Mouse (Mus musculus) macrophage (primary cell): ENCODE results near the gene Tbx10. TPM values are rescaled to one million over a fixed set of nuclear protein-coding genes. Genes with fewer than 3 reads are reported as not detected.

Experiments
- polyA plus RNA-seq: library from polyadenylated mRNA; stranded (reverse); fragments of 250-400 nt; gene quantifications from 3 replicates; pipeline ENCODE4 v1.2.4, GENCODE M21; 2018; ENCODE audit warnings: inconsistent platforms

Tbx10 gene
- polyA plus RNA-seq, 1 experiment from 2014 or later, result not detected

Other genes with a start within 250 kb of the Tbx10 start
- 16.2 to 28.8 TPM (median 20.6 TPM) in 3 replicates for gene Kmt5b, start 225.3 kb upstream of the Tbx10 start, polyA plus RNA-seq
- gene Chka, start 141.0 kb upstream of the Tbx10 start, polyA plus RNA-seq, result 11.1 to 17.8 TPM (median 15.8 TPM) in 3 replicates
- gene Tcirg1, start 85.6 kb upstream of the Tbx10 start, polyA plus RNA-seq, result 359 to 665 TPM (median 410 TPM) in 3 replicates
- 65.9 to 103 TPM (median 95.7 TPM) in 3 replicates for gene Ndufs8, start 80.0 kb upstream of the Tbx10 start, polyA plus RNA-seq
- 57.7 to 77.8 TPM (median 67.9 TPM) in 3 replicates for gene Aldh3b1, start 62.9 kb upstream of the Tbx10 start, polyA plus RNA-seq
- 421 to 814 TPM (median 651 TPM) in 3 replicates for gene Unc93b1, start 57.6 kb upstream of the Tbx10 start, polyA plus RNA-seq
- not detected in 3 replicates for gene Aldh3b3, start 34.1 kb upstream of the Tbx10 start, polyA plus RNA-seq
- not detected in 3 replicates for gene Aldh3b2, start 20.4 kb upstream of the Tbx10 start, polyA plus RNA-seq
- gene Acy3, start 6.2 kb upstream of the Tbx10 start, polyA plus RNA-seq, result 0.47 to 0.60 TPM (median 0.47 TPM) in 3 replicates
- 6.9 to 10.7 TPM (median 7.0 TPM) in 3 replicates for gene Nudt8, start 7.8 kb downstream of the Tbx10 start, polyA plus RNA-seq
- 0.07 to 0.19 TPM (median 0.13 TPM) in 3 replicates for gene Gm49405, start 7.9 kb downstream of the Tbx10 start, polyA plus RNA-seq
- 0.20 to 0.33 TPM in 2 of 3 replicates, not detected in the other for gene Doc2g, start 10.6 kb downstream of the Tbx10 start, polyA plus RNA-seq
- gene Ndufv1, start 20.1 kb downstream of the Tbx10 start, polyA plus RNA-seq, result 35.8 to 43.3 TPM (median 39.0 TPM) in 3 replicates
- 6.2 to 20.1 TPM (median 8.6 TPM) in 3 replicates for gene Gstp1, start 45.2 kb downstream of the Tbx10 start, polyA plus RNA-seq
- gene Gstp2, start 53.3 kb downstream of the Tbx10 start, polyA plus RNA-seq, result not detected in 3 replicates
- gene Gstp3, start 66.8 kb downstream of the Tbx10 start, polyA plus RNA-seq, result not detected in 3 replicates
- gene Cabp2, start 88.8 kb downstream of the Tbx10 start, polyA plus RNA-seq, result not detected in 3 replicates
- gene Cdk2ap2, start 104.4 kb downstream of the Tbx10 start, polyA plus RNA-seq, result 16.7 to 37.3 TPM (median 23.1 TPM) in 3 replicates
- 12.8 to 30.4 TPM (median 14.2 TPM) in 3 replicates for gene Pitpnm1, start 107.2 kb downstream of the Tbx10 start, polyA plus RNA-seq
- gene Aip, start 133.1 kb downstream of the Tbx10 start, polyA plus RNA-seq, result 80.9 to 169 TPM (median 84.6 TPM) in 3 replicates
- gene Gpr152, start 147.0 kb downstream of the Tbx10 start, polyA plus RNA-seq, result not detected in 3 replicates
- gene Cabp4, start 151.3 kb downstream of the Tbx10 start, polyA plus RNA-seq, result not detected in 3 replicates
- gene Coro1b, start 155.9 kb downstream of the Tbx10 start, polyA plus RNA-seq, result 252 to 368 TPM (median 357 TPM) in 3 replicates
- gene Ptprcap, start 160.9 kb downstream of the Tbx10 start, polyA plus RNA-seq, result 0.28 to 0.53 TPM (median 0.41 TPM) in 3 replicates
- 13.6 to 29.6 TPM (median 18.4 TPM) in 3 replicates for gene Rps6kb2, start 170.6 kb downstream of the Tbx10 start, polyA plus RNA-seq
- gene Carns1, start 182.7 kb downstream of the Tbx10 start, polyA plus RNA-seq, result 0.62 to 1.00 TPM (median 0.77 TPM) in 3 replicates
- gene Tbc1d10c, start 198.5 kb downstream of the Tbx10 start, polyA plus RNA-seq, result 0.25 to 0.60 TPM (median 0.41 TPM) in 3 replicates
- gene Ppp1ca, start 199.3 kb downstream of the Tbx10 start, polyA plus RNA-seq, result 375 to 413 TPM (median 395 TPM) in 3 replicates
- gene Rad9a, start 208.9 kb downstream of the Tbx10 start, polyA plus RNA-seq, result 16.0 to 22.9 TPM (median 16.7 TPM) in 3 replicates
- gene Clcf1, start 221.5 kb downstream of the Tbx10 start, polyA plus RNA-seq, result 0.10 to 0.21 TPM (median 0.17 TPM) in 3 replicates
- not detected in 3 replicates for gene AC109138.7, start 221.6 kb downstream of the Tbx10 start, polyA plus RNA-seq
- 33.8 to 76.3 TPM (median 47.8 TPM) in 3 replicates for gene Pold4, start 239.1 kb downstream of the Tbx10 start, polyA plus RNA-seq